In the genomic region with DNA sequence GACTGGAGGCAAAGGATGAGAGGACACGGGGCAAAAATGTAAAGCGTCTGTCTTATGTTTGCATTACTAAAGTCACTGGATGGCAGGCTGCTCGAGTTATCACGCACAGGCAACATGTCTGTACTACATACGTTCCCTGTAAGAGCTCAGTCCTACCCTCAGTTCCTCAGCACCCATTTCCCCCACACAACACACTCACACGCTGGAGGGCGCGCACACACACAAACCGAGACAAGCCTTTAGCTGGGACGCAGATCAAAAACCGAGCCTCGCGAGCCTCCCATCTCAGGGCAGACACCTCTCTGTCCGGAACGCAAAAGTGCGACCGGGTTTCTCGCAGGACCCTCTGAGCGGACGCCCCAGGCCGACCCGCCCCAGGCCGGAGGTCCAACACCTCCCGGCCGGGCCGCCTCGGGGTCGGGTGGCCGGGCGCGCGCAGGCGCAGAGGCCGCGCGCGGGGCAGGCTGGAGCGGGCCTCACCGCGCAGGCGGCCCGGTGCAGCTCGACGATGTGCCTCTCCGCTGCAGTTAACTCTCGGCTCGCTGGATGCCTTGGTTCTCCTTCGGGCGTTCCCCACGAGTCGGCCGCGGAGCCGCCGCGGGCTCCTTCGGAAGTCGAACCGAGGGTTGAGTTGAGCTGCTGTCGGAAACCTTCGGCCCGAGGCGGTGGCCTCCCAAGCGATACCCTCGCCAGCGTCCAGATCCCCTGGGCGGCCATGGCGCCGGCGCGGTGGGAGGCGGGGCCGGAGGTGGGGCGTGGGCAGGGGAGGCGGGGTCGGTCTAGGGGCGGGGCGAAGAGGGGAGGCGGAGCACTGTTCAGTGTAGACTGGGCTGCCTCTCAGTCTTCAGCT, we compare ENCODE assay signal across 8 mouse cellular contexts. TPM values are rescaled to one million over a fixed set of nuclear protein-coding genes. Genes with fewer than 3 reads are reported as not detected.
DNase-seq lines count a peak whose midpoint lies in the region; ATAC-seq and TF ChIP-seq lines count a peak whose summit lies in the region.
"Not testable (repeated sequence)": the region's sequence is repeated elsewhere in the genome, so short reads cannot be mapped to it uniquely, and the experiment has no call there.

Gene 2310009B15Rik, minus strand, starts transcription at position 752 of the 850 bp plus-strand sequence.

- H3K4me3 ChIP-seq in ES-Bruce4 (ENCODE audit: low read depth, low read length): peak within 1 kb of the TSS; percentile 77
- H3K4me3 ChIP-seq in forebrain, embryonic 16.5 days (replicated peaks; ENCODE audit: low read length): peak within 1 kb of the TSS; percentile 53
- H3K4me3 ChIP-seq in lung, adult 2 months (replicated peaks; ENCODE audit: extremely low read depth, low read depth, low read length): peak within 1 kb of the TSS; percentile 64

- intact Hi-C loops in heart, postnatal 25 days (cut with DNase I): loop anchor here (5.0 kb wide), 2 partner anchors 106 to 226 kb away; partner anchors contain the start of gene Dennd1b

- not testable (repeated sequence) for H3K4me1 ChIP-seq in ES-Bruce4 (ENCODE audit: control insufficient read depth, insufficient read depth, low read length); forebrain, embryonic 16.5 days (replicated peaks; ENCODE audit: control insufficient read depth, insufficient read depth, low read length); lung, adult 2 months (ENCODE audit: control insufficient read depth, insufficient read depth, low read length)

- peak; percentile 99 for ATAC-seq in forebrain, embryonic 16.5 days
- peak; percentile 84 for ATAC-seq in neutrophil, adult 5-6 weeks (ENCODE audit: extremely low read depth, insufficient number of reproducible peaks, low FRiP score, poor library complexity, severe bottlenecking)

- H3K4me2 ChIP-seq in forebrain, embryonic 16.5 days (ENCODE audit: low read length): peak within 1 kb of the TSS; percentile 33

- not testable (repeated sequence) for H3K9me3 ChIP-seq in ES-Bruce4 (replicated peaks; ENCODE audit: control insufficient read depth, insufficient read depth, low read length, poor library complexity, severe bottlenecking); forebrain, embryonic 16.5 days (ENCODE audit: control insufficient read depth, low read length)

- H3K27ac ChIP-seq in ES-Bruce4 (ENCODE audit: insufficient read depth, low read length): not testable (repeated sequence)
- H3K27ac ChIP-seq in forebrain, embryonic 16.5 days (ENCODE audit: low read length): peak within 1 kb of the TSS; percentile 75

- not testable (repeated sequence) for TF ChIP-seq POLR2A in ES-Bruce4 (IDR thresholded peaks at IDR 0.05; ENCODE audit: insufficient read depth, low read length)
- TF ChIP-seq POLR2A in lung, adult 2 months (IDR thresholded peaks at IDR 0.05; ENCODE audit: borderline replicate concordance, extremely low read depth, low read depth, low read length): peak; percentile 63; the same call in 1 of the 2 replicates

- H3K9ac ChIP-seq in ES-Bruce4 (ENCODE audit: low read depth, poor library complexity, severe bottlenecking): peak within 1 kb of the TSS; percentile 78; the same call in 1 of the 2 replicates
- H3K9ac ChIP-seq in forebrain, embryonic 16.5 days (replicated peaks; ENCODE audit: low read depth, low read length): peak within 1 kb of the TSS; percentile 63

- not testable (repeated sequence) for H3K36me3 ChIP-seq in ES-Bruce4 (ENCODE audit: control insufficient read depth, insufficient read depth, low read length, poor library complexity, severe bottlenecking); forebrain, embryonic 16.5 days (ENCODE audit: control insufficient read depth, insufficient read depth)

- not testable (repeated sequence) for TF ChIP-seq EP300 in ES-Bruce4 (IDR thresholded peaks at IDR 0.05; ENCODE audit: insufficient read depth, low read depth, low read length)

- not testable (repeated sequence) for TF ChIP-seq CTCF in ES-Bruce4 (IDR thresholded peaks at IDR 0.05; ENCODE audit: low read depth, low read length); lung, adult 2 months (IDR thresholded peaks at IDR 0.05; ENCODE audit: insufficient read depth, low read length)

- DNase-seq in cerebellum, adult 11 months: peak; percentile 75
- DNase-seq in heart, postnatal 25 days (ENCODE audit: low spot score): peak; percentile 67
- peak; percentile 67 to 83 for DNase-seq in layer of hippocampus, adult 18-20 months (ENCODE audit: low spot score in 2 of 2)
- peak; percentile 88 for DNase-seq in lung, adult 2 months
- DNase-seq in testis, postnatal 14 days (ENCODE audit: low spot score): peak; percentile 87

- WGBS in forebrain, embryonic 16.5 days: under 1% methylated on average over 40 of the region's 79 CpGs
- WGBS in lung, adult 2 months: under 1% methylated on average over 44 of the region's 79 CpGs

- not testable (repeated sequence) for H3K27me3 ChIP-seq in ES-Bruce4 (ENCODE audit: control insufficient read depth, insufficient read depth, low read length, poor library complexity, severe bottlenecking); forebrain, embryonic 16.5 days (replicated peaks; ENCODE audit: control insufficient read depth, insufficient read depth, low read length)

RNA-seq across cellular contexts. Expression of gene 2310009B15Rik, which starts in this region (rescaled TPM):
- polyA plus RNA-seq in ES-Bruce4 (2011; ENCODE audit: insufficient read depth, insufficient read length, low read depth, missing spikeins): 8.6 and 8.9 TPM in 2 replicates
- polyA plus RNA-seq in forebrain, embryonic 16.5 days (2015; fragmentation: Nextera tagmentation; extraction: Ambion mirVana): 23.0 and 26.4 TPM in 2 replicates
- 1 to 10 TPM; 8.9 to 10.0 TPM for total RNA-seq in heart, postnatal 25 days (2021)
- total RNA-seq in layer of hippocampus, adult 18-20 months (2021): 10 to 100 TPM; 21.9 to 23.9 TPM
- 20.2 and 20.6 TPM in 2 replicates for polyA plus RNA-seq in lung, adult 2 months (2012; rRNA removed)
- total RNA-seq in neutrophil, adult 5-6 weeks (2017): 2.9 and 6.1 TPM in 2 replicates
